In the genomic region with DNA sequence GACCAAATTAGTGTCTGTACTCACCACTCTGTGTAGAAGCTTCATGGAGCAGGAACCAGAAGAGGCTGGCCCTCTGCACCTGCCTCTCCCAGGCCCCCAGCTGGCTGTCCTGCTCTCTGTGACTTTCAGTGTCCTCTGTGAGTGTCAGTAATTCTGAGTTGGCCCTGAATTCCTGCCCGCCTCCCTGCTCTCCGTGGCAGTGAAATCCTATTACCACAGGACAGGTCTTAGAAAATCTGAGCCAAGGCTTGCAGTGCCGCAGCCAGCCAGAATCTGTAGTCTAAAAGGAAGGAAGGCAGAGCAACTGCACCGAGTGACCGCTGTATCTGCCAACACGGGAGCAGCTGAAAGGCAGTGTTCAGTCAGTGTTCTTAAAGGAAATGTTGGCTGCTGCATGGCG, we compare ENCODE assay signal across 10 mouse cellular contexts. TPM values are rescaled to one million over a fixed set of nuclear protein-coding genes. Genes with fewer than 3 reads are reported as not detected.
DNase-seq lines count a peak whose midpoint lies in the region; ATAC-seq and TF ChIP-seq lines count a peak whose summit lies in the region.
"Had no signal": no experiment of that assay in that cellular context is flagged by ENCODE, and none has a peak within 500 bp of the region (broad histone marks: within the 10 kb centered on the region; RNA-seq: fewer than 3 reads in every experiment).

No protein-coding gene starts in this region.

- TF ChIP-seq EP300 in lung, postnatal 0 days (IDR thresholded peaks at IDR 0.05), result no peak

- H3K27ac ChIP-seq in cerebellum, adult 2 months (ENCODE audit: insufficient read depth, low read length), result peak overlapping the region; percentile 70
- H3K27ac ChIP-seq in layer of hippocampus, adult 2 months, result peak overlapping the region; percentile 25; the same call in 1 of the 2 replicates
- H3K27ac ChIP-seq in heart, embryonic 14.5 days (replicated peaks in 1 of 2; ENCODE audit: control insufficient read depth in 1 of 2, insufficient read depth in 1 of 2, low read depth in 2 of 2, low read length in 2 of 2), result peak overlapping the region; percentile 50 to 53; a peak in 3 of 4 replicates
- peak overlapping the region; percentile 51 for H3K27ac ChIP-seq in midbrain, embryonic 16.5 days (ENCODE audit: low read length)
- no peak overlapping the region for H3K27ac ChIP-seq in lung, postnatal 0 days (ENCODE audit: low read length)
- H3K27ac ChIP-seq: forebrain, embryonic 15.5 days; limb, embryonic 12.5 days had no signal

- no peak overlapping the region for H3K4me3 ChIP-seq in cerebellum, adult 2 months (replicated peaks; ENCODE audit: insufficient read depth, low read depth, low read length)
- H3K4me3 ChIP-seq in layer of hippocampus, adult 2 months, result no peak overlapping the region
- H3K4me3 ChIP-seq in heart, embryonic 14.5 days (ENCODE audit: control insufficient read depth in 1 of 2, insufficient read depth in 1 of 2, low read depth in 1 of 2, low read length in 2 of 2), result no peak overlapping the region
- H3K4me3 ChIP-seq in midbrain, embryonic 16.5 days (ENCODE audit: low read depth, low read length), result no peak overlapping the region
- H3K4me3 ChIP-seq in lung, postnatal 0 days (ENCODE audit: low read depth, low read length), result no peak overlapping the region
- H3K4me3 ChIP-seq: forebrain, embryonic 15.5 days; limb, embryonic 12.5 days had no signal

- WGBS in cerebellum, adult 2 months, result 27% methylated on average over 7 of the region's 7 CpGs
- 64% methylated on average over 7 of the region's 7 CpGs for WGBS in heart, embryonic 14.5 days
- WGBS in midbrain, embryonic 16.5 days, result 47% methylated on average over 7 of the region's 7 CpGs
- 86% methylated on average over 7 of the region's 7 CpGs for WGBS in lung, postnatal 0 days

- H3K4me1 ChIP-seq in cerebellum, adult 2 months (ENCODE audit: control insufficient read depth, insufficient read depth, low read length), result peaks cover 6% of the 10 kb centered on the region; the same call in 1 of the 2 replicates
- no peaks in the 10 kb centered on the region for H3K4me1 ChIP-seq in heart, embryonic 14.5 days (ENCODE audit: control insufficient read depth in 2 of 2, insufficient read depth in 2 of 2, low read length in 2 of 2)
- peaks cover 6% of the 10 kb centered on the region; the same call in 1 of the 2 replicates for H3K4me1 ChIP-seq in midbrain, embryonic 16.5 days (ENCODE audit: control insufficient read depth, insufficient read depth, low read length)
- no peaks in the 10 kb centered on the region for H3K4me1 ChIP-seq in lung, postnatal 0 days (ENCODE audit: insufficient read depth, low read depth, low read length)
- H3K4me1 ChIP-seq: limb, embryonic 12.5 days had no signal

- no peak for TF ChIP-seq CTCF in cerebellum, adult 2 months (IDR thresholded peaks at IDR 0.05; ENCODE audit: borderline replicate concordance, insufficient read depth, low read depth, low read length)
- TF ChIP-seq CTCF in layer of hippocampus, adult 2 months (conservative IDR thresholded peaks at IDR 0.05), result no peak
- TF ChIP-seq CTCF in lung, postnatal 0 days (IDR thresholded peaks at IDR 0.05), result no peak

- ATAC-seq in heart, embryonic 14.5 days (ENCODE audit: insufficient number of reproducible peaks, insufficient read depth, low FRiP score, low read depth), result no peak
- peak; percentile 54 for ATAC-seq in midbrain, embryonic 16.5 days
- ATAC-seq in lung, postnatal 0 days, result no peak
- ATAC-seq: forebrain, embryonic 15.5 days had no signal

- TF ChIP-seq POLR2A in cerebellum, adult 2 months (IDR thresholded peaks at IDR 0.05; ENCODE audit: borderline replicate concordance, insufficient read depth, low read length), result no peak

- H3K4me2 ChIP-seq in heart, embryonic 14.5 days (ENCODE audit: low read length), result no peak overlapping the region
- H3K4me2 ChIP-seq in midbrain, embryonic 16.5 days (ENCODE audit: low read length), result no peak overlapping the region
- no peak overlapping the region for H3K4me2 ChIP-seq in lung, postnatal 0 days (replicated peaks; ENCODE audit: low read depth, low read length)
- H3K4me2 ChIP-seq: forebrain, embryonic 15.5 days; limb, embryonic 12.5 days had no signal

- peaks cover 100% of the 10 kb centered on the region for H3K36me3 ChIP-seq in heart, embryonic 14.5 days (ENCODE audit: control insufficient read depth, insufficient read depth, low read length)
- peaks cover 27% of the 10 kb centered on the region for H3K36me3 ChIP-seq in midbrain, embryonic 16.5 days (ENCODE audit: control insufficient read depth, insufficient read depth, low read length)
- peaks cover 20% of the 10 kb centered on the region; the same call in 1 of the 2 replicates for H3K36me3 ChIP-seq in lung, postnatal 0 days (ENCODE audit: insufficient read depth, low read length)

- no peaks in the 10 kb centered on the region for H3K9me3 ChIP-seq in heart, embryonic 14.5 days (ENCODE audit: control insufficient read depth, low read length)
- H3K9me3 ChIP-seq in midbrain, embryonic 16.5 days (replicated peaks; ENCODE audit: control insufficient read depth, low read length, poor library complexity, severe bottlenecking), result no peaks in the 10 kb centered on the region
- no peaks in the 10 kb centered on the region for H3K9me3 ChIP-seq in lung, postnatal 0 days (ENCODE audit: low read length)
- H3K9me3 ChIP-seq: forebrain, embryonic 15.5 days; limb, embryonic 12.5 days had no signal

- H3K27me3 ChIP-seq in cerebellum, adult 2 months (ENCODE audit: control insufficient read depth, insufficient read depth, low read length), result no peaks in the 10 kb centered on the region
- no peaks in the 10 kb centered on the region for H3K27me3 ChIP-seq in heart, embryonic 14.5 days (ENCODE audit: control insufficient read depth, insufficient read depth, low read length)
- no peaks in the 10 kb centered on the region for H3K27me3 ChIP-seq in midbrain, embryonic 16.5 days (ENCODE audit: control insufficient read depth, insufficient read depth, low read depth, low read length)
- no peaks in the 10 kb centered on the region for H3K27me3 ChIP-seq in lung, postnatal 0 days (replicated peaks; ENCODE audit: insufficient read depth, low read length)
- H3K27me3 ChIP-seq: forebrain, embryonic 15.5 days; limb, embryonic 12.5 days had no signal

- H3K9ac ChIP-seq in heart, embryonic 14.5 days (ENCODE audit: low read length), result no peak overlapping the region
- H3K9ac ChIP-seq in midbrain, embryonic 16.5 days (ENCODE audit: low read depth, low read length), result no peak overlapping the region
- no peak overlapping the region for H3K9ac ChIP-seq in lung, postnatal 0 days (replicated peaks; ENCODE audit: low read depth)
- H3K9ac ChIP-seq: forebrain, embryonic 15.5 days; limb, embryonic 12.5 days had no signal

- peak; percentile 53 to 64 for DNase-seq in cerebellum, adult 2 months
- DNase-seq in cerebellum, postnatal 4 days (ENCODE audit: low spot score in 2 of 2), result no peak
- DNase-seq in layer of hippocampus, adult 2 months (ENCODE audit: low spot score in 2 of 2), result no peak
- no peak for DNase-seq in layer of hippocampus, postnatal 25 days (ENCODE audit: extremely low spot score in 1 of 2, low spot score in 1 of 2)
- DNase-seq in liver, result no peak
- DNase-seq in lung, postnatal 0 days (ENCODE audit: low spot score), result no peak

RNA-seq across cellular contexts. Expression of gene E2f6, which starts 10.0 kb away (rescaled TPM):
- polyA plus RNA-seq in cerebellum, adult 2 months (2012; rRNA removed), result 54.6 and 62.2 TPM in 2 replicates
- 10 to 100 TPM; 28.3 to 32.7 TPM for total RNA-seq in layer of hippocampus, adult 2 months (2021)
- 10 to 100 TPM; 29.7 TPM for total RNA-seq in layer of hippocampus, postnatal 25 days (2021)
- polyA plus RNA-seq in heart, embryonic 14.5 days (2014; fragmentation: Nextera tagmentation; extraction: Ambion mirVana), result 51.3 and 57.3 TPM in 2 replicates
- 23.7 and 26.8 TPM in 2 replicates for polyA plus RNA-seq in midbrain, embryonic 16.5 days (2015; fragmentation: Nextera tagmentation; extraction: Ambion mirVana)
- 11.1 and 14.2 TPM in 2 replicates for polyA plus RNA-seq in lung, postnatal 0 days (2015; fragmentation: Nextera tagmentation; extraction: Ambion mirVana)

RNA-seq across cellular contexts. Expression of gene Greb1, which starts 20.1 kb away (rescaled TPM):
- polyA plus RNA-seq in cerebellum, adult 2 months (2012; rRNA removed), result 1.1 and 1.4 TPM in 2 replicates
- under 1 TPM; 0.27 to 0.38 TPM for total RNA-seq in layer of hippocampus, adult 2 months (2021)
- under 1 TPM; 0.85 to 0.91 TPM for total RNA-seq in layer of hippocampus, postnatal 25 days (2021)
- 0.39 and 0.59 TPM in 2 replicates for polyA plus RNA-seq in heart, embryonic 14.5 days (2014; fragmentation: Nextera tagmentation; extraction: Ambion mirVana)
- 0.98 and 2.4 TPM in 2 replicates for polyA plus RNA-seq in midbrain, embryonic 16.5 days (2015; fragmentation: Nextera tagmentation; extraction: Ambion mirVana)
- 0.46 and 1.1 TPM in 2 replicates for polyA plus RNA-seq in lung, postnatal 0 days (2015; fragmentation: Nextera tagmentation; extraction: Ambion mirVana)

Comparison
In these comparisons a context has a peak if more than half of its experiments do, and no peak if none do; other contexts are left out.
1. DNase-seq: peak in cerebellum, adult 2 months (2 of 2); none in cerebellum, postnatal 4 days (0 of 2), layer of hippocampus, adult 2 months (0 of 2), layer of hippocampus, postnatal 25 days (0 of 2), liver (single experiment) and lung, postnatal 0 days (single experiment).